In the genomic region with DNA sequence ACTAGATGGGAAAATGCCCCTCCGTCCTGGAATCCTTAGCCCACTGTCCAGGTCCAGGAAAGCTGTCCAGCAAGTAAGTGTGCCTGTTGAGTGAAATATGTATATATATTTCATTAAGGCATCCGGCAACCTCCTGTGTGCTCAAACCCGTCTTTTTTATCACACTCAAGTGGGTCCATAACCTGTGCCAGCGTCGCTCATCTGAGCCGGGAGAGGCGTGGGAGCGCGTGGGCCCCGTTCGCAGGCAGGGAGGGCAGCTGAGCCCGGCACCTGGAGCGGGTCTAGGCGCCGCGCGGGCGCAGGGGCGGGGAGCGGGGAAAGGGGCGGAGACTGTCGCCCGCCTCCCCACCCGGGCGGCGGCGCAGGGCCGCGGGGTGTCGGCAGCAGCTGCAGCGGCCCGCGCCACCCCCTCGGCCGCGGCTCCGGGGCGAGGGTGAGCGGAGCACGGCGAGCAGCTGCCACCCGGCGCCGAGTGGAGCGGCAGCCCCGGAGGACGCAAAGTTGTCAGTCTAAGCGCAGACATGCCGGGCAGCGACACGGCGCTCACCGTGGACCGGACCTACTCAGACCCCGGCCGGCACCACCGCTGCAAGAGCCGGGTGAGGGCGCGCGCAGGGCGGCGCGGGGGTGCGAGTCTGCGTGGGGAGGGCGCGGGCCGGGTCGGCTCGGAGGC, we compare ENCODE assay signal across 8 mouse cellular contexts.
DNase-seq lines count a peak whose midpoint lies in the region.

No protein-coding gene starts in this region.

- peaks cover 14% of the 10 kb centered on the region; the same call in 1 of the 2 replicates for H3K9me3 ChIP-seq in megakaryocyte, embryonic 14.5 days

- peaks cover 79% of the 10 kb centered on the region for H3K27me3 ChIP-seq in megakaryocyte, embryonic 14.5 days (replicated peaks)

- no peaks in the 10 kb centered on the region for H3K36me3 ChIP-seq in megakaryocyte, embryonic 14.5 days (replicated peaks; ENCODE audit: low read length)

- intact Hi-C loops in gastrocnemius, postnatal 14 days (cut with DNase I; ENCODE audit: low total_unique reads), result loop anchor here (10.0 kb wide), 1 partner anchor 50 kb away; no protein-coding TSS in a partner anchor

- peaks cover 18% of the 10 kb centered on the region for H3K4me1 ChIP-seq in megakaryocyte, embryonic 14.5 days

- peak; percentile 78 for DNase-seq in ZHBTc4 (ENCODE audit: low read depth, low spot score)
- DNase-seq in cerebellum, postnatal 4 days (ENCODE audit: low spot score in 2 of 2), result peak; percentile 34 to 48
- DNase-seq in gastrocnemius, postnatal 14 days, result peak; percentile 81
- DNase-seq in induced T-regulatory cell, adult 2 months (ENCODE audit: low read depth), result peak; percentile 79
- peak; percentile 57 to 59 for DNase-seq in left cerebral cortex, adult 8-10 months (ENCODE audit: low spot score in 2 of 2)
- peak; percentile 31 to 48 for DNase-seq in right cerebral cortex, postnatal 36 days (ENCODE audit: low spot score in 2 of 2)
- DNase-seq in yolk sac, embryonic 10.5 days (ENCODE audit: low spot score), result peak; percentile 71

- H3K4me3 ChIP-seq in megakaryocyte, embryonic 14.5 days (replicated peaks), result peak overlapping the region; percentile 93

Comparison
In these comparisons a context has a peak if more than half of its experiments do, and no peak if none do; other contexts are left out.
1. Peak in every context shown above with its lines: DNase-seq and H3K4me3 ChIP-seq.